Mouse (Mus musculus) kidney, postnatal 4 days (tissue): ENCODE measurements around the gene Dmrtb1.
A peak's percentile ranks its signal among the peaks of the same experiment; 100 is the strongest.

Source experiments
- DNase-seq, 2 experiments: peaks; one replicate each; pipeline ENCODE4 v3.0.0; 2021; ENCODE audit warnings: mixed read lengths in 2 of 2

Dmrtb1 gene

DNA sequence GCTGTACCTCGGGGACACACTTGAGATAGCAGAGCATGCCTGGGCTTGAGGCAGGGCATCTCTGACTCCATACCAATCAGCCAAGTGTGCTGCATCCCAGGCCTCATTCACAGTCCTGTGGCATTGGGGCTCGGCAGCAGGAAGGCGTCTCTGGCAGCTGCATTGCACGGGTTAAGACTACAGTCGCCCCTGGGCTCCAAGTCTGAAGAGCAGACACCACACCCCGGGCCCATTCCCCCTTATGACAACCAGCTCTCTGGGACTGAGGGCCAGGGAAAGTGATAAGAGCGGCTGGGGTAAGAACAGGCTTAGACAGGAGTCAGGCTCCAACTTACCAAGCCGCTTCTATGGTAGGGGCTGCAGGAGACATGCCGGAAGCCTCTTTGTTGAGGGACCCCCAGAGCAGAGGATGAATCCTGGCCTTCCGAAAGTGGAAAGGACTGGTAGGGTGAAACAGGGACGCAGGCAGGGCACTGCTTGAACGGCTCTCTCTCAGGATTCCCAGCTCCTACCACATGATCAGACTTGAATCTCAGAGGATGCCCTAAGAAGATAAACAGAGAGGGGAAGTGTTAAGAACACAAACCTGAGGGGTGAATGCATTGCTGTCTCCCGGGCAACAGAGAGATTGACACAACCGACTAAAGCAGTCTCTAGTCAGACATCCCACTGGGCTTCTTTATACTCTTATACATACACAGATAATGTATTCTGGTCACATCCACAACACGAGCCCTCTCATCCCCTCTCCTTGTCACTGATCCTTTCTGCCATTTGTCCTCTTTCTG is 3.5 kb downstream of the Dmrtb1 start:
- no peak for DNase-seq

DNA sequence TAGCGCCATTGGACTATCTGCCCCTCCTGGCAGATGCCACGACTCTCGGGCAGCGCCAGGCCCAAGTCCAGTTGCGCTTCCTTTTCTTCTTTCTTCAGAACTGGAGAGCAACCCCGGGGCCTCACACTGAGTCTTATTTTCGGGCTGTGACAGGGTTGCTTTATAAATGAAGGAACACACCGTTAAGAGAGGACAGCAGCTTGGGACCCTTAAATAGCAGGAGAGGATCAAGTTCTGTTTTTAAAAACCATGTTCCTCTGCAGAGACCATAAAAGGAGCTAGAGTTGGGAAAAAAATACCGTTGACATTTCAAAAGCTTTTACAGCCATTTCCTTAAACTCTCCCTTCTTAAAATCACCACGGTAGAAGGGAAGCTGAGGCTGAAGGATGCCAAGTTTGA is 8.4 kb downstream of the Dmrtb1 start:
- no peak for DNase-seq

DNA sequence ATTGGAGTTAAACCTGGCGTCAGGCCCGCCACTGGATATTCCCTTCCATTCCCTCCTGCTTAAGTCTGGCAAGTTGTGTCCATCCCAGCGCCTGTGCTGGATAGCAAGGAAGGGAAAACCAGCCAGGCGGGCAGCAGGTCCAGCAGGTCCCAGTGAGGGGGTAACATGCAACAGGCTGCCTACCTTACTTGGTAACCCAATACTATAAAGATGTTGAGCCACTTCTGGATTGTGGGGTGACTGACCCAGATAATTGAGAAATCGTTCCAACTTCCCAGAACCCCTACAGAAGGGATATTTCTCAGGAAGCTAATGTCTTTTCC is 9.7 kb downstream of the Dmrtb1 start:
- DNase-seq, result no peak

DNA sequence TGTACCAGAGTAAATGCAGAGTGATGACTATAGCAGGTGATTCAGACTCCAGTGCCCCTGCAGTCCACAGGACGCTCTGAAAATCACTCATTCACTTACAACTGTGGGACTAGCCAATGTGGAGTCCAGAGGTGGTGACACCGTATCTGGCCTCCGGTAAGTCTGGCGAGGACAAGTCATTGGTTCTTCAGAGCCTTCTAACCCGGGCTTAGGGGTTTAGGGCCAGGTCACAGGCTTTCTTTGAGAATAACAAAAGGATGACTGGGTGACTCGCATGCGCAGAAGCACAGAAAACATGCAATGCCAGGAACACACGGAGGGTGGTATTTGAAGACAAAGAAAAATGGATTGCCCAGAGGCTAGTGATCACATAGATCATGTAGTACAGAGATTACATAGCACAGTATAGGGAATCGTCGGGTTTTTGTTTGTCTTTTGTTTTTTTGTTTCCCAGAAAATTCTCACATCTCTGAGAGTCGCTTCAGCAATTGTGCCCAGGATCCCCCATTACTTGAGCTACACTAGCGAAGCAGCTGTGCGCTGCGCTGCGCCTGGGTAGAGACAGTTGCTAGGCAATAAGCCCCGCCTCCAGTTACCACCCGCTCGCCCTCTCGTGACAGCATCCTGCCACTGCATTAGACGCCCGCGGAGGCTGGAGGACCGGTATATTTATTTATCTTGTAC is 10.2 kb downstream of the Dmrtb1 start:
- DNase-seq, result peak; percentile 89 to 92

DNA sequence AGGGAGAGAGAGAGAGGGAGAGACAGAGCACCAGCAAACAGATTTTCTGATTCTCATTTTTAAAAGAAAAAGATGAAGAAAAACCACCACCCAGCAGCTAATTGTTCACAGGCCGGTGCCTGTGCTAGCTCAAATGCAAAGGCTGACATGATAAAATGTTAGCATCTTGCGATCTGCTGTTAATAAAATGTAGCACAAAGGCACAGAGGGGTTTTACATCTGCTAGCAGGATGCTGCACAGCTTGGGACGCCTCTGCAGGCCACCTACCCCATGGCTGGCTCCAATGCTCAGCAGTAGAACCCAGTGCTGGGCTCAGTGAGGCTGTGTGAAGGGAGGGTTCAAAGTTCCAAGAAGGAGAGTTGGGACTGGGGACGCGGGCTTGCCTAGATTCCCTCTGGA is 13.3 kb downstream of the Dmrtb1 start:
- no peak for DNase-seq

DNA sequence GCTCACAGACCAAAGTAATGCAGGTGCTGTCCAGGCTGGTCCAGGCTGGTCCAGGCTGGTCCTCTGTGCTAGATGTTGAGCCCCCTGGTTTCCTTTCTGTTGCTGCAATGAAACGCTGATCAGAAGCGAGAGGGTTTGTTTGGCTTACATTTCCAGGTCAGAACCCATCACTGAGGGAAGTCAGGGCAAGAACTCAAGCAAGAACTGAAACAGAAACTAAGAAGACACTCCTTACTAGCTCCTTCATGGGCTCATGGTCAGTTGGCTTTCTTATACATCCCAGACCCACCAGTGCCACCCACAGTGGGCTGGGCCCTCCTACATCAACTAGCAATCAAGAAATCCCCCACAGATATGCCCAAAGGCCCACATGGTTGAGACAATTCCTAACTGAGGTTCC is 15.5 kb downstream of the Dmrtb1 start:
- DNase-seq, result no peak

DNA sequence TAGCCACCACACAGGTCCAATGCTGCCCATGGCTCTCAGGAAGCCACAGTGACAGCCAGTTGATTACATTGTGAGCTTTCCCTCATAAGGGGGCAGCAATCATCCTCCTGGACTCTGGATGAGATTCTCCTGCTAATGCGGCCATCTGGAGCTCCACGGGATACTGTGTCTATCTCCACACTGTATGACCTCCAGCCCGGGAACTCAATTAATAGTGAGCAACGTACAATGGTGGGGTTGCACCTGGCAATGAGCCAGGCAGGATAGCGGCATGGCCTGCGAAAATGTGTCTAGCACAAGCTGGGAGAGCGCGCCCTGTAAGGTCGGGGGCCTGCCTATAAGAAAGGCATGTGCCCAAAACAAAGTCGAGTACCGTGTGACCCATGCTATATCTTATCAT is 23.4 kb downstream of the Dmrtb1 start:
- no peak for DNase-seq

DNA sequence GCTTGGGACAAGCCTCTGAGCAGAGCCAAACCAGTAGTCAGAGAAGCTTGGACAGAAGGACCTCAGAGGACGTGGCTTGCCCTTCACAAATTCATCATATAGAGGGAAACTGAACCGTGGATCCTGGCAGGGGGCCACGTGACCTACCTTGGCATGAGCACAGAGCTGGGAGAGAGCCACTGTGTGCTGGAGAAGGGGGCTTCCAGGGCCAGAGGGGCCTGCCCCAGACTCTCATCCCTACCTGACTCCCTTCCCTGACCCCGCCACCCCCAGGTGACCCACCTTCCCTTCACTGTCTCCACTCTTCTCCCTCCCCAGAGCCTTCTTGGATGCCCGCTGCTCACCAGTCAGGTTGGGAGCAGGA is 30.8 kb downstream of the Dmrtb1 start:
- DNase-seq, result no peak

DNA sequence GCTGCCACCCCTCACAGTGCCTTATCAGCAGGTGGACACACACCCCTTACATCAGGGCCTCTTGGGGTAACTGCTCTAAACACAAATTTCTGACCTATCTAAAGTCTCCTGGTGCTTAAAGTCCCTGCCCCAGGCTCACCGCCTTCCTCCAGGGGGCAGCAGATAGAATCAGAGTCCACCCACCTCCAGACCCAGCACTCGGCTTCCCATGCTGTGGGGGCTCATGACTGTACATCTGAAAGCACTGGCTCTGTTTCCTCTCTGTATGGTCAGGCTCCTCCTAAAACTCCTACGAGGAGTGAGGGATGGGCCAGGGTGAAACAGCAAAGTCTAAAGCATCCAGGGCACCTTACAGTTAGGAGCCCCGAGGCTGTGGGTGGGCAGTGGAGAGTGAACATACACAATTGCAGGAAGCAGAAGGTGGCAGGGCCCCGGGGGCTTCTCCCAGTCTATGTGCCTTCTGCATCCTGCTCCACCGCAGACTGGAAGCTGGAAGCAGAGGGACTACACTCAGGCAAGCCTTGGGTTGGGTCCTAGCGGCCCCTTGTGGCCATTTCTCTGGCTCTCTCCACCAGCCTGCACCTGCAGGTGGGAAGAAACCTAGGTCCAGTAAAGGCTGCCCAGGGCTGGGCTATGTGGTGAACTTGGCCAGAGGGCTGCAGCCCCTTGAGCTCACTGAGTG is 31.3 kb downstream of the Dmrtb1 start:
- DNase-seq, result peak; percentile 93 to 94

DNA sequence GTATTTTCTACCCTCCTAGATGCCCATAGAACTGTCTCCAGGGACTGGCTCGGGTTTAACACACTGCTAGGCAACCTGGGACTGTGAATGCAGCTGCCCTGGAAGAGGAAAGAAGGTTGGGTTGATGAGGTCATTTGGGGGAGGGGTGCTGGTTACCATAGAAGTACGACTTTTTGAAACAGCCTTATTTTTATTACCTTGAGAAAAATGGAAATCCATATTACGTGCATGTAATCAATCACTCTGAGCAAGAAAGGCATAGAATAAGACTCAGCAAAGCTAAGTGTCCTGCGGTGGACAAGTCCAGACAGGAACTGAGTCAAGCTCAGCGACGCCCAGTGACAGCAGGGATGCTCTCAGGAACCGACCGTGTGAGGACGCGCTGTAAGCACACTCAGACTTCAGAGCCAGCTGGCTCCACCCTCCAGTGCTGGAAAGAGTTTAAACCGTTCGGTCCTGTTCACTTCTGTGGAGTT is 33.0 kb downstream of the Dmrtb1 start:
- DNase-seq, result no peak

DNA sequence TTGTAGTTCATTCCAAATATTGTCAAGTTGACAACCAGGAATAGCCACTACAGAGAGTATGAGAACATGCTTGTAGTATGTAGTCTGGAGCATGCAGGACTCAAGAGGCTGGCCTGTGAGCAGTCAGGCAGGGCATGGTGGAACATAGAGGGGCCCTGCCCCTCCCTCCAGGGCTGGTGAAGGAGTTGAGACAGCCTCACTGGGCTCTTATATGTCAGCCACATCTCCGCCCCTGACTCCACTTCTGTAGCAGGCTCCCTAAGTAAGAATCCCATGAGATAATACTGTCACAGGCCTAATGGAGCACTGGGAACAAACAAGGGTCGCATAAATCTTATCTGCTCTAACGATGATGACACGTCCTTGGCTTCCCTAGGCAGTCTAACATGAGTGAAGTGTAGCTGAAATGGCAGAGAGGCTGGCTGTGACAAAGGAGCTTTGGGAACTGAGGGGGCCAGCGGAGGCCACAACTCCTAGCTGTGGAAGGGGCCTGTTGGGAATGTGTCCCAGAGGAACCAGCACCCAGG is 35.0 kb downstream of the Dmrtb1 start:
- DNase-seq, result no peak

DNA sequence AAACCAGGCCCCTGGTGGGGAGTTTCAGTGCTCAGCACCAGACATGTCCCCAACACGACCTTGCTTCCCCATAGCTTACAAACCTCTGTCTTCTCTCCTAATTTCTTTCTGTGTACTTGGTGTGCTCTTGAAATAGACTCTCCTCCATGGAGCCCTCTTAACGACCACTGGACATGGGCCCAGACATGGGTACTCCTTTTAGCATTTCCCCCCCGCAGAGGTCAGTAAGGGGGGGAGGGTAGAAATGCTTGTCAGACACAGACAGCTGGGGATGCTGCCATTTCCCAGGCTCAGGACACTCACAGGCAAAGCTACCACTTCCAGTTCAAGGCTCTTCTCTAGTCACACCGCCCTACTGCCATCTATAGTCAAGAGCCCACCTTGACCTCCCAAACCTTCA is 42.4 kb downstream of the Dmrtb1 start:
- peak in 1 of 2 experiments; percentile 38 for DNase-seq

DNA sequence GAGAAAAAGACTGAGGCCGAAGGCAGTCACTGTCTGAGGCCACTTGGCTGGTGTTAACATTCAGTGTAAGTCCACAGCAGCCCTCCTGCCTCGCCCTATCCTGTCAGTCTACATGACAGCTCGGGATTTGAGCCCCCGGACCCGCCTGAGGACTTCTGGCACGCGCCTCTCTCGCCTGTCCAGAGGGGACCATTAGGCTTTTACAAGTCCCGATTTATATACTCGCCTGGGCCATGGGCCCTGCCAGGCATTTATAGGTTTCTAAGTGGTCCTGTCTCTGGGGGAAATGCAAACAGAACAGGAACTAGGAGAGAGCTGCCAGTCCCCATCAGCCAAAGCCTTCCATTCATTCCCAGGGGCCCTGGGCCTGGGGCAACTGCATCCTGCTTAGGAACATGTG is 45.7 kb downstream of the Dmrtb1 start:
- DNase-seq, result no peak

DNA sequence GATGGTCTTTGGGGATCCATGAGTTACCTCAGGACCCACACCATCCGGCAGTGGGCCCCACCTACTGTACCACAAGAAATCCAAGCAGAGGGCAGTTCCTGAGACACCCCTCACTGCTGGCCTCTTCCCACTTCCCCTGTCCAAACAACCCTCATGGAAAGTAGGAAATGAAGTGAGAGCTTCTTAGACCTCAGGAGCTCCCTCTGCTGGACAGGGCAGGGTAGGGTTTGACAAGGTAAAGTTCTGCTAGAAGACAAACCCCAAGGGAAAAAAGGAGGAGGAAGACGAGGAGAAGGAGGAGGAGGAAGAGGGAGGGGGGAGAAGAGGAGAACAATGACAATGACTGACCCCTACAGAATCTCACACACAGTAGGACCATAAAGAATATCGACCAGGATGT is 46.4 kb downstream of the Dmrtb1 start:
- peak; percentile 71 to 72 for DNase-seq

DNA sequence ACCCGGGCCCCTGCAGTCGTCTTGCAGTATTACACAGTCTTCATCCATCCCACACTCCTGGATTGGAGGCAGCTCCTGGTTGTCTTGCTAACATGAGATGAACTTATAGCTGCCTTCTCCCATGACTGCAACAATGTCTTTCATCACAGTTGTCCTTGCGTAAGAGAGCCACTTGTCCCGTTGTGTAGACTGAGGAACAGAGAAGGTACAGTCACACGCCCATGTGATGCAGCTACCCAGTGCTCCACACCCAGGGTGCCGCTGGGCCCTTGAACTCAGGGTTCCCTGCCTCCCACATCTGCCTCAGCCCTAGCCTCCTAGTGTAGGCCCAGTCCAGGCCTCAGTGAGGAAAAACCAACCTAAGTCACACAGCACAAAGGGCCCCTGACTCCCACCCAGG is 47.9 kb downstream of the Dmrtb1 start:
- no peak for DNase-seq

DNA sequence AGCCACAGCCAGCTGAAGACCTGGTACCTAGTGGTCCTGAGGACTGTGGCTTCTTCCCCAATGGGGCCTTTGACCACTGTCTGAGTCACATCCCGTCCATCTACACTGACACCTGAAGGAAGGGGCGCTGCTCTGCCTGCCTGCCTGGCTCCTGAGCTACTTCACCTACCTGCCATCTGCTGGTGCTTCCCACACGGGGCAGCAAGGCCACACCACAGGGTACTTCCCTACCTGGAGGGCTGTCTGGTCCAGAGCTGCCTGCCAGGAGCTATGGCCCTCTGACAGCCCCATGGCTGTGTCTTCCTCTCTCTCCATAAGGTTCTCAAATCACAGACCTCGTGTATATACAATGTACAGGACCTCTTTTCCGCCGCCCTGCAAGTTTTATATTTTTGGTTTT is 49.4 kb downstream of the Dmrtb1 start:
- no peak for DNase-seq

DNA sequence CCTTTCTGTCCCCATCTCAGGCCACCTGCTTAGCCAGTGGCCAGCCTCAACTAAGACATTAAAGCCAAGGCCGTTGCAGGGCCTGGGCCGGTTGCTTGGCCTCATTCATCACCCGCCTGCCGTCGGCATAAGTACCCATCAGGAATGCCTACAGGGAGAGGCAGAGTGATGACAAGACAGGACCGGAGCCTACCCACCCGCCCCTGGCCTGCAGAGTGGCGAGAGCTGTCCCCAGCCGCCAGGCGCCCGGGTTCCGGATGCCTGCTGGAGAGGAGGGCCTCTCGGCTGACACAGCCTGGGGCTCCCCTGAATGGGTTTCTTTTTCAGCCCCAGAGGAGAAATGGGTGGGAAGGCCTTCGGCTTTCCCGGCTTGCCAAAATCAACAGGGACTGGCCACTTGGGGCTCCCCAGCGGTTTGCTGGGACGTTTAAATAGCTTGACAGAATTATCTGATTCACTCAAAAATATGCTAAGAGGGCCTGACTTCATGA is 55.1 kb downstream of the Dmrtb1 start:
- peak; percentile 40 to 54 for DNase-seq

DNA sequence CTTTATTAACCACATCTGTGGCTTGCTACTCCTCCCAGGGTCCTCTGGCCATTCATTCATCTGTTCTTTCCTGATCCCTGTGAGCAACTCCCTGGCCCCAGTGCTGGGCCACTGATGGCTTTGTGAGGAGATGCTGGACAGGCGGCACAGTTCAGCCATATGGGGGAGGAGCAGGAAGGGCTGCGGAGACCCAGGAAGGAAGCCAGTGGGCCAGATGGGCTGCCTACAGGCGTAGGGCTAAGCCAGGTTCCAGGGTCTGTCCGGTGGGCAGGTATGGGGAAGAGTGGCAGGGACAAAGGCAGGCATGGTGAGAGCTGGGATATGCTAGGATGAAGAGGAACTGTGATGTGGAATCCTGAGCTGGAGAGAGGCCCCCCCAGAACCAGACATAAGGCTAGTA is 55.8 kb downstream of the Dmrtb1 start:
- no peak for DNase-seq
